Mouse (Mus musculus) megakaryocyte-erythroid progenitor cell, adult 5 weeks (primary cell): ENCODE measurements around the gene Vmn2r3. TPM values are rescaled to one million over a fixed set of nuclear protein-coding genes. Genes with fewer than 3 reads are reported as not detected.

Source experiments
- polyA plus RNA-seq: library from polyadenylated mRNA; stranded (reverse); fragments of >175 nt; gene quantifications from 2 replicates; pipeline ENCODE4 v1.2.3, GENCODE M21; 2012

Gene Vmn2r3
- polyA plus RNA-seq: 0.01 and 0.04 TPM in 2 replicates

DNA sequence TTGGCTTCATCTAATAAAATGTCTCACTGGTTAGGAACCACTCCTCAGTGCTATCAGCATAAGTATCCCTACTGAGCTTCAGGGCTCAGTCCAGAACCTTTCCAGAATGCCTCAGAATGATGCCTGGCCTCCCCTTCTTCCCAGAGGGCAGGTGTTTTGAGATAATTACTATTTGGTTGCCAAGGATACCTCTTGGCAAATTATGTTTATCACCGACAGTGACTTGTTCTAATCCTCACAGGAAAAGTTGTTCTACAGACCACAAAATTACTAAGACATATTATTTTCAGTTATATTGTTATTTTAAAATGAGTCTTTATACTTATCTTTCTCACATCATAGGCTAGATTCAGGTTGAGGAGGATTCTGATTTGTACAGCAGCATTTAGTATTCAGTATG, at the start of gene Vmn2r3:
Gene Vmn2r3, minus strand, starts transcription at position 101 of the 400 bp plus-strand sequence.

Other genes starting within 250 kb of the Vmn2r3 start
- gene Vmn2r1, start 208.2 kb downstream of the Vmn2r3 start, polyA plus RNA-seq: not detected in 2 replicates
- gene Vmn2r2, start 147.8 kb downstream of the Vmn2r3 start, polyA plus RNA-seq: not detected in 2 replicates
- gene Vmn2r4, start 125.7 kb upstream of the Vmn2r3 start, polyA plus RNA-seq: not detected in 2 replicates
- 0.01 TPM in 1 of 2 replicates, not detected in the other for gene Vmn2r5, start 220.1 kb upstream of the Vmn2r3 start, polyA plus RNA-seq